Mouse (Mus musculus): ENCODE measurements around the gene Gcc1.
A peak's percentile ranks its signal among the peaks of the same experiment; 100 is the strongest.

- TF ChIP-seq CTCF (IDR thresholded peaks at IDR 0.05; ENCODE audit: control insufficient read depth, insufficient read depth, low read length): no peak
- peak; percentile 64; the same call in 1 of the 2 replicates for TF ChIP-seq POLR2A (IDR thresholded peaks at IDR 0.05; ENCODE audit: borderline replicate concordance, control insufficient read depth, low read depth, low read length)
These were observed 4.9 kb downstream of the Gcc1 start, which contains the start of gene Arf5 for GRCm38 (mm10) chr6:28423313-28423712.

Data from bone marrow, adult 2 months (tissue).